Mouse (Mus musculus) hindbrain, embryonic 16.5 days (tissue): ENCODE data around the gene Mis12. TPM values are rescaled to one million over a fixed set of nuclear protein-coding genes. Genes with fewer than 3 reads are reported as not detected.

Experiments used
- ATAC-seq: fragments of 200-750 bp; cut with Nextera tagmentation; 2 replicates; pipeline ENCODE4 v1.8.0; 2017; ENCODE audit warnings: moderate TSS enrichment, moderate library complexity
- H3K27ac ChIP-seq: fragments of 300-500 bp; sonication (generic); 2 replicates; pipeline ENCODE4 v1.5.1; 2014; ENCODE audit warnings: low read depth, mild to moderate bottlenecking, control low read depth, low read length, moderate library complexity
- H3K27me3 ChIP-seq: fragments of 300-500 bp; sonication (generic); replicated peaks from 2 replicates; pipeline ENCODE4 v1.6.1; 2014; ENCODE audit warnings: low read length; ENCODE audit not compliant: control insufficient read depth, insufficient read depth
- H3K36me3 ChIP-seq: fragments of 300-500 bp; sonication (generic); 2 replicates; pipeline ENCODE4 v1.6.1; 2014; ENCODE audit warnings: mild to moderate bottlenecking, low read length, moderate library complexity, mixed read lengths; ENCODE audit not compliant: control insufficient read depth, insufficient read depth
- H3K4me1 ChIP-seq: fragments of 300-500 bp; sonication (generic); 2 replicates; pipeline ENCODE4 v1.6.1; 2014; ENCODE audit warnings: low read depth, low read length; ENCODE audit not compliant: control insufficient read depth, insufficient read depth
- H3K4me2 ChIP-seq: fragments of 300-500 bp; sonication (generic); 2 replicates; pipeline ENCODE4 v1.6.1; 2014; ENCODE audit warnings: mild to moderate bottlenecking, low read length, control low read depth, moderate library complexity
- H3K4me3 ChIP-seq: fragments of 300-500 bp; sonication (generic); 2 replicates; pipeline ENCODE4 v1.5.1; 2014; ENCODE audit warnings: mild to moderate bottlenecking, low read length, control low read depth, moderate library complexity
- H3K9ac ChIP-seq: fragments of 300-500 bp; sonication (generic); 2 replicates; pipeline ENCODE4 v1.6.1; 2014; ENCODE audit warnings: low read depth, mild to moderate bottlenecking, control low read depth, low read length, moderate library complexity
- H3K9me3 ChIP-seq: fragments of 300-500 bp; sonication (generic); 2 replicates; pipeline ENCODE4 v1.6.1; 2014; ENCODE audit warnings: mild to moderate bottlenecking, low read length, moderate library complexity; ENCODE audit not compliant: control insufficient read depth
- WGBS: fragments of 180-500 bp; shearing (Covaris S2); extraction: QIAGEN DNeasy Blood & Tissue Kit; methylation state at CpG from one replicate; pipeline ENCODE4 v1.1.7; 2014; 5-methylcytosine and 5-hydroxymethylcytosine counted together
- polyA plus RNA-seq: library from polyadenylated mRNA; unstranded; fragments of >200 nt; fragmentation: Nextera tagmentation; extraction: Ambion mirVana; gene quantifications from 2 replicates; pipeline ENCODE4 v1.2.1, GENCODE M21; 2015

Gene Mis12
- polyA plus RNA-seq, 1 experiment from 2014 or later, result 32.3 TPM

DNA sequence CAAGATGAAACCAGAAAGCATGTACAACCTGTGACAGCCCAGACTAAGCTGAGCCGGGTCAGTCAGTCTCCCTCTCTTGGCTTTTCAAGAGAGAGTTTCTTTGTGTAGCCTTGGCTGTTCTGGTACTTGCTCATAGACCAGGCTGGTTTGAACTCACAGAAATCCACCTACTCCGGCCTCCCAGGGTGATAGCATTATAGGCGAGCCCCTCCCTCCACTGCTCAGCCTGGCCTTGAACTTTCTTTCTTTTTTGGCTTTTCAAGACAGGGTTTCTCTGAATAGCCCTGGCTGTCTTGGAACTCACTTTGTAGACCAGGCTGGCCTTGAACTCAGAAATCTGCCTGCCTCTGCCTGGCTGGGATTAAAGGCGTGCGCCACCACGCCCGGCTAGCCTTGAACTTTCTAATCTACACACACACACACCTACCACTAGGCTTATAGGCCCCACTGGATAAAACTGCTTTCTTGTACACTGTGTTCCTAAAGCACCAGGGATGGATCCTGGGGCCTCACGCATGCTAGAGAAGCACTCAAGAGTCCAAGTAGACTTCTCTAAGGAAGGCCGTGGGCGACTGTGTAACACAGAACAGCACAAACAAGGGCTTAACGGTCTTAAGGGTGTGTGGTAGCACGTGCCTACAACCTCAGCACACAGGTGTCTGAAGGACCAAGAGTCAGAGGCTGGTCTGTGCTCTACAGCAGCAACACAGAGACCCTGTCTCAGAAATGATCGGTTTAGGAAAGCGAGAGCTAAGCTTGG lies 38.5 kb upstream of the Mis12 start:
- no peaks in the 10 kb centered on the region for H3K9me3 ChIP-seq
- H3K4me1 ChIP-seq, result peaks cover 14% of the 10 kb centered on the region
- ATAC-seq, result no peak
- H3K4me2 ChIP-seq, result no peak overlapping the region
- H3K27me3 ChIP-seq, result no peaks in the 10 kb centered on the region
- H3K36me3 ChIP-seq, result peaks cover 22% of the 10 kb centered on the region
- H3K27ac ChIP-seq, result no peak overlapping the region
- WGBS, result 96% methylated on average over 14 of the region's 14 CpGs
- no peak overlapping the region for H3K4me3 ChIP-seq
- no peak overlapping the region for H3K9ac ChIP-seq

GRCm38 (mm10) chr11:70982030-70982429 lies 37.4 kb upstream of the Mis12 start:
- no peak for ATAC-seq

GRCm38 (mm10) chr11:70982557-70983228 lies 36.7 kb upstream of the Mis12 start, which contains the start of gene C1qbp:
C1qbp (minus strand) TSS chr11:70983026.
- no peaks in the 10 kb centered on the region for H3K9me3 ChIP-seq
- peaks cover 27% of the 10 kb centered on the region for H3K36me3 ChIP-seq
- peak within 1 kb of the TSS; percentile 80 for H3K4me2 ChIP-seq
- H3K27me3 ChIP-seq, result no peaks in the 10 kb centered on the region
- peak within 1 kb of the TSS; percentile 78 for H3K4me3 ChIP-seq
- peak within 1 kb of the TSS; percentile 88 for H3K9ac ChIP-seq
- H3K4me1 ChIP-seq, result peaks cover 14% of the 10 kb centered on the region
- peak; percentile 96 for ATAC-seq
- H3K27ac ChIP-seq, result peak within 1 kb of the TSS; percentile 73
- WGBS, result under 1% methylated on average over 60 of the region's 64 CpGs

More at GRCm38 (mm10) chr11:70982030-70982429, 37.4 kb upstream of the Mis12 start:
- Histone ChIP-seq H3K9me3 (no peaks in the 10 kb centered on the region), H3K27ac (no peak overlapping the region), H3K4me2 (peak overlapping the region; percentile 80), H3K9ac (peak overlapping the region; percentile 88), H3K36me3 (peaks cover 29% of the 10 kb centered on the region), H3K27me3 (no peaks in the 10 kb centered on the region), H3K4me1 (peaks cover 14% of the 10 kb centered on the region), H3K4me3 (peak overlapping the region; percentile 78)
- WGBS, result 10% methylated on average over 12 of the region's 12 CpGs

DNA sequence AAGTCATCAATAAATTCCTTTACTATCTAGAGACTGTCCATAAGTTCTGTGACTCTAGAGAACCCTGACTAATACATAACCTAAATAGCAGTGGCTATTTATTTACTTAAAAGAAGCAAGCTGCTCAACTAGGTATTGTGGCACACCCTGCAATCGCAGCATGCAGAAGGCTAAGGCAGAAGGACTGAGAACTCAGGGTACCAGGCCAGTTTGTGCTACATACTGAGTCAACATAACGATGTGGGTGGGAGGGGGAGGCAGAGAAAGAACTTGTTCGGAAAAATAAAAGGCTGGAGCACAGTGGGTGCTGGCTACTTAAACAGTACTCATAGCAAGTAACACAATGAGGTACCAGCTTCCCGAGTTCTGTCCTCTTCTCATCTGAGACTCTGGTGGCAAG lies 18.2 kb upstream of the Mis12 start:
- peaks cover 22% of the 10 kb centered on the region for H3K36me3 ChIP-seq
- no peaks in the 10 kb centered on the region for H3K9me3 ChIP-seq
- H3K9ac ChIP-seq, result no peak overlapping the region
- no peak for ATAC-seq
- no peak overlapping the region for H3K4me2 ChIP-seq
- H3K4me3 ChIP-seq, result no peak overlapping the region
- no peak overlapping the region for H3K27ac ChIP-seq
- WGBS, result 92% methylated on average over 4 of the region's 4 CpGs
- no peaks in the 10 kb centered on the region for H3K27me3 ChIP-seq
- peaks cover 13% of the 10 kb centered on the region for H3K4me1 ChIP-seq

GRCm38 (mm10) chr11:71003611-71004315 lies 15.6 kb upstream of the Mis12 start:
- Histone ChIP-seq H3K4me1 (peaks cover 13% of the 10 kb centered on the region), H3K27me3 (no peaks in the 10 kb centered on the region), H3K27ac (peak overlapping the region; percentile 84), H3K9me3 (no peaks in the 10 kb centered on the region), H3K4me2 (peak overlapping the region; percentile 98), H3K4me3 (peak overlapping the region; percentile 99), H3K9ac (peak overlapping the region; percentile 83), H3K36me3 (peaks cover 17% of the 10 kb centered on the region)
- ATAC-seq, result peak; percentile 83
- under 1% methylated on average over 46 of the region's 49 CpGs for WGBS

- Histone ChIP-seq H3K27me3 (no peaks in the 10 kb centered on the region), H3K9ac (peak within 1 kb of the TSS; percentile 83), H3K4me1 (peaks cover 13% of the 10 kb centered on the region), H3K36me3 (peaks cover 16% of the 10 kb centered on the region), H3K4me2 (peak within 1 kb of the TSS; percentile 98), H3K9me3 (no peaks in the 10 kb centered on the region), H3K27ac (peak within 1 kb of the TSS; percentile 84), H3K4me3 (peak within 1 kb of the TSS; percentile 99)
- ATAC-seq, result peak; percentile 99
- WGBS, result 0% methylated on average over 34 of the region's 35 CpGs
Observed at GRCm38 (mm10) chr11:71004316-71004773, 15.1 kb upstream of the Mis12 start, which contains the start of gene Dhx33. Dhx33 (minus strand) TSS chr11:71004437.

DNA sequence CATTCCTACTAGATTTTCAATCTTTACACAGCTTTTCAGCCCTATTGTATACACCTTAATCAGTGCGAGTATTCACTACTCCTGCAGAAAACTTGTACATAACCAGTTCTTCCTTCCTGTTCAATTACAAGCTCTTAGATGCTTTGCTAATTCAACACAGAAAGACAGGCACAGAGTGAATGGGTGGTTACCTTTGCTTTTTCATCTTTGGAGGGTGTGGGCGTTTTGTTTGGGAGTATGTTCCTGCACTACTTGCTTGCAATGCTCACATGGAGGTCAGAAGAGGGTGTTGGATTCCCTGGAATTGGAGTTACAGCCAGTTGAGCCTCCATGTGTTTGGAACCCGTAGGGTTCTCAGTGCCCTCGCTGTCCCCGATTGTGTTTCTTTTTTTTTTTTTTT lies 14.4 kb upstream of the Mis12 start:
- Histone ChIP-seq H3K27me3 (no peaks in the 10 kb centered on the region), H3K36me3 (peaks cover 18% of the 10 kb centered on the region), H3K9ac (no peak overlapping the region), H3K27ac (no peak overlapping the region), H3K9me3 (no peaks in the 10 kb centered on the region), H3K4me2 (peak overlapping the region; percentile 56), H3K4me1 (peaks cover 13% of the 10 kb centered on the region), H3K4me3 (0 out of 2 replicates have a peak overlapping the region, but pooled peaks have one; percentile 8)
- ATAC-seq, result no peak
- 55% methylated on average over 5 of the region's 5 CpGs for WGBS

- no peak overlapping the region for H3K9ac ChIP-seq
- H3K4me2 ChIP-seq, result no peak overlapping the region
- no peaks in the 10 kb centered on the region for H3K27me3 ChIP-seq
- H3K36me3 ChIP-seq, result peaks cover 30% of the 10 kb centered on the region
- no peak overlapping the region for H3K4me3 ChIP-seq
- no peak for ATAC-seq
- no peaks in the 10 kb centered on the region for H3K9me3 ChIP-seq
- H3K4me1 ChIP-seq, result peaks cover 13% of the 10 kb centered on the region
- no peak overlapping the region for H3K27ac ChIP-seq
- 92% methylated on average over 6 of the region's 6 CpGs for WGBS
Observed at GRCm38 (mm10) chr11:71007026-71007425, 12.4 kb upstream of the Mis12 start.
